Mouse (Mus musculus) MN1 (cell line): Measurements from ENCODE around the gene Lipt1.

Source experiments
- DNase-seq: peaks from one replicate; pipeline ENCODE4 v3.0.0-alpha.2; 2016; ENCODE audit warnings: low spot score

The Lipt1 gene

DNA sequence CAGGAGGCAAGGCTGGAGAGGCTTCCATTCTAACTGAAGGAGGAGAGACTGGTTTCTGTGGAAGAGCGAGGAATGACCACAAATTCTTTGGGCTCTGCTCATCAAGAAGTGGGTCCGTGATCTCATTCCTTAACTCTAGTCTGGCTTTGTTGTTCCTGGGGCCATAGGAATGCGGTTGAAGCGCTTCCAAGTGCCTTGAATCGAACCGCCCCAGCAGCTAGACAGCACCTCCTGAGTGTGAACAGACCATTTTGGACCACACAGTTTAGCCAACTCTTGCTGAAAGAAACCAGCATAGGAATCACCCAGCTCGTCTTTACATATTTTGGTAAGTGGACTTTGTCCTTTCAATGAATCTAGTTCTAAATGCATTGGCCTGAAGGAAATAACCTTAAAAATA is at the start of gene Lipt1:
Gene Lipt1, plus strand, starts transcription at position 35 of the 400 bp plus-strand sequence.
- DNase-seq: peak; percentile 58

GRCm38 (mm10) chr1:37831681-37832080 is 39.9 kb upstream of the Lipt1 start:
- no peak for DNase-seq

DNA sequence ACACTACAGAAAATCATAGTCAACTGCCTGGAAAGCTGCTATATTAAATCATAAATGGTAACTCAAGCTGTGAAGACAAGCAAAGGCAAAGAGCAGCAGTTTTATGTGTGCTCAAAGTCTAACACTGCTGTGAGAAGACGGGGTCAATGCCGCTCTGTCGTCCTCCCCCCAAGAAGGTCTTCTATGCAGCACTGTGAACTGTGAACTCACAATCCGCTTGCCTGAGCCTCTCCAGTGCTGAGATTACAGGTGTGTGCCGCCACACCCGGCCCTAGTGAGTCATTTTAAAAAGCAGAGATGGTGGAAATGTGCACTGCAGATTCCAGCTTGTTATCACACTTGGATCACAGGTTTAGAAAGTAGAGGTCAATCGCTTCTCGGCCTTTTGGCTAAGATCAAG is 24.7 kb upstream of the Lipt1 start:
- no peak for DNase-seq

- DNase-seq: no peak
Observed at GRCm38 (mm10) chr1:37850696-37851095, 20.8 kb upstream of the Lipt1 start.

DNA sequence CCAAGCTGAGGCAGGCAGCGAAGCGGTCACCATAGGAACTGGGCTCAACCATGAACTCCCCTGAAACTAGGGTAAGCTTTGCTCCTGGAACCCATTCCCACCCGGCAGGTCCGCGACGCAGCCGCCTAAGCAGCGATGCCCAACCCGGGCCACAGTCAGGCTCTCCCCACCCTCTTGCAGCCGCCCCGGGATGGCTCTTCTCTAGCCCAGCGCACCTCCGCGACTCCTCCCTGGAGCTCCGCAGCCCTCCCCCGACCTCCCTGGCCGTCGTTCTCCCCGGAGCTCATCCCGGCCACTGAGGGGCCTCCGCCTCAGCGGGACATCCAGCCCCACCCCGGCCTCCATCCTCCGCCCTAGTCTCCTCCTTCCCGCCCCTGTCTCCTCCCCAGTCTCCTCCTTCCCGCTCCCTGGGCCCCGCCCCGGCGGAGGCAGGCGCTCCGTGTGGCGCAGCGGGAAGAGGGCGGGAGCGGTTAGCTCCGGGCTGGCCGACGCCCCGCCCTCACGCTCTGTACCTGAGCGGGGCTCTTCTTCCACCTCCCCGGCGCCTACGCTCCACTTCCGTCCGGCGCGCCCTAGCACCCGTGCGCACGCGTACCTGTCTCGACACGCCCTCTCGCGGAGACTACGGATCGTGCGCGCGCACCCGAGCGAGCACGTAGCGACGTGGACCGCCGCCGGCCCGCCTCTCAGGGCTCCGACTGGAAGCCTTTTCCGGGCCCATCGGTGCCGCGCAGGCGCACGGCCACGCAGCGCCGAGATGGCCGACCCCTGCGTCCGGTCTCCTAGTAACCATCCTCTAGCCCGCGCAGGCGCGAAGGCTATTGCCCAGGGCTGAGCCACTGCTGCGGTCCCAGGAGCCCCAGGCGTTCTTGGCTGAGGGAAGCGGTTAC is 6.8 kb upstream of the Lipt1 start:
- peak; percentile 100 for DNase-seq

GRCm38 (mm10) chr1:37865401-37866215 is 5.9 kb upstream of the Lipt1 start:
- DNase-seq: no peak

DNA sequence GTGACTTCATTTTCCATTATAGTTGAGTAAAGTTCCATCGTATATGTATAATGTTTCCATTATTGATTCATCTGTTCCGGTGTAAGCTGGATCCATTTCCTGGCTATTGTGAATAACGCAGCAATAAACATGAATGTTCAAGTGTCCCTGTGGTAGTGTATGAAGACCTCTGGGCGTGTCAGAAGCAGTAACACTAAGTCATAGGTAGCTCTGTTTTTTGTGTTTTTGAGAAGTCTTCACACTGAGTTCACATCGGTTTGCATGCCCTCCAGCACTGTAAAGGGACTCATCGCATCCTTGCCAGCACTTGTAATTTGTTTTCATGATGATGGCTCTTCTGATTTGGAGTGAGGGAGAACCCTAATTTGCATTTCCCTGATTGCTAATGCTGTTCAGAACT is 5.3 kb upstream of the Lipt1 start, which contains the start of gene Tsga10:
Gene Tsga10, minus strand, starts transcription at position 144 of the 400 bp plus-strand sequence.
- DNase-seq: peak; percentile 52

- DNase-seq: peak; percentile 65
Observed at GRCm38 (mm10) chr1:37867056-37867455, 4.5 kb upstream of the Lipt1 start.

- DNase-seq: no peak
Observed at GRCm38 (mm10) chr1:37867684-37868322, 3.7 kb upstream of the Lipt1 start.

DNA sequence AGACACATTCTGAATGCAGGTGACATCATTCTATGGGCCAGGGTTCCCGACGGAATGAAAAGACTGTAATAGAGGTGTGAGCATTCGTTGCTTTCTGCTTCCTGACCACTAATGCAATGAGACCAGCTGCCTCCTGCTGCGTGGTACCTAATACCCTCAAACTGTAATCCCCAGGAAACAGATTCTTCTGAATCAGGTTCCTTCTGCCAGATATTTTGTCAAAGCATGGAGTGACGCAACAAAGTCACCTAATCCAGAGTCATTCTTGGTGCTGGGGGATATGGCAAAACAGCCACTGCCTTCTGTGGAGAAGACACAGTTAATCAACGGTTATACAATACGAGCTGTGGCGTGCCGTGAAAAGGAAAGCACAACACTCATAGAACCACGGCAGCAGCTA is 2.9 kb upstream of the Lipt1 start:
- DNase-seq: no peak

GRCm38 (mm10) chr1:37869362-37869761 is 2.2 kb upstream of the Lipt1 start:
- no peak for DNase-seq

- peak; percentile 87 for DNase-seq
Observed at GRCm38 (mm10) chr1:37872131-37873067, 861 bp downstream of the Lipt1 start.

DNA sequence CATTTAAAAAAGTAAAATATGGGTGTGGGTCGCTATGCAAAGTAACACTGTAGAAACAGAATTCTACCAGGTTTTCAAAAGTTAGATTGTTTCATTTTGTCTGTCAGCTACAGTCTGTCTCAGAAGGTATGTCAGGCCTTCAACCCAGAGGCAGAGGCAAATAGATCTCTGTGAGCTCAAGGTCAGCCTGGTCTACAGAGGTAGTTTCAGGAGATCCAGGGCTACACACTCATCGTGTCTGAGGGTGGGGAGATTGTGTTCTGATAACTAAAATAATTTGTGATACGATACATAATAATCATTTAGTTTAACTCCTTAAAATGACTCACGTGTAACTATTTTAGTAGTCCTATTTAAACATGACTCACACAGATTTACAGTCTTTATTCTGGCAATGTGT is 1.6 kb downstream of the Lipt1 start:
- DNase-seq: no peak

- no peak for DNase-seq
Observed at GRCm38 (mm10) chr1:37877736-37878460, 6.4 kb downstream of the Lipt1 start.

GRCm38 (mm10) chr1:37883411-37883810 is 11.9 kb downstream of the Lipt1 start:
- DNase-seq: no peak

- peak; percentile 36 for DNase-seq
Observed at GRCm38 (mm10) chr1:37884451-37884850, 12.9 kb downstream of the Lipt1 start.

DNA sequence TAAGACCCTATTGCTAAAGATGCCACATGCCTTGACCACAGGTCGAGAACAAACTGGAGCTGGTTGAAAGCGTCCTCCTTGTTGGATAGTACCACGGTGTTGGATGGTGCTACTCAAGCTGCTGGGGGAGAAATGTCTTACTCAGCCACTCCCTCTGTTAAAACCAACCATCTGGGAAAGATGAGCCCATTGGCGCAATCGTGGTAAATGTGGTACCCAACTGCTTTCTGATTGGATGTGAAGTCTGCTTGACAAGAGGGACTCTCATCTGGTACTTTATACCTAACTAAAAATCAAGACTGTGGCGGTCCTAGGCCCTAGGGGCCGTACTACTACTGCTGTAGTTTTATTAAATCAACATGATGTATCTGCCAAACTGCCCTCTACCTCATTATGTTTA is 17.7 kb downstream of the Lipt1 start:
- peak; percentile 38 for DNase-seq

- DNase-seq: peak; percentile 98
Observed at GRCm38 (mm10) chr1:37890025-37890652, 18.6 kb downstream of the Lipt1 start, which contains the start of the genes Mitd1 and Mrpl30. Mitd1 (minus strand) TSS chr1:37890411. Mrpl30 (plus strand) TSS chr1:37890477.

DNA sequence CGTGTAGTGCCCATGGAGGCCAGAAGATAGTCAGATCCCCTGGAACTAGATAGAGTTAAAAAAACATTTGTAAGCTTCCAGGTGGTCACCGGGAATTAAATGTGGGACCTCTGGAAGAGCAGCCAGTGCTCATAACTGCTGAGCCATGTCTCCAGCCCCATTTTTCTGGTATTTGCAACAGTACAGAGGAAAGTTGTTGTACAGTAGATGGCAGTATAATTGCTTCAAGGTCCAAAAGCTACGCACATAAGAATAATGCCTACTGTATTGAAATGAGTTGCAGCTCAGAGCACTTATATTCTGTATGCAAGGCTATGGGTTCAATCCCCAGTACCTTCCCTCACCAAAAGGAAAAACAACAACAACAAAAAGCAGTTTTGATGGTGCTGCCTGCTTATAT is 19.9 kb downstream of the Lipt1 start:
- peak; percentile 71 for DNase-seq

- DNase-seq: no peak
Observed at GRCm38 (mm10) chr1:37894606-37895005, 23.1 kb downstream of the Lipt1 start.
